15 mouse cellular contexts compared by ENCODE assay signal in the genomic region with DNA sequence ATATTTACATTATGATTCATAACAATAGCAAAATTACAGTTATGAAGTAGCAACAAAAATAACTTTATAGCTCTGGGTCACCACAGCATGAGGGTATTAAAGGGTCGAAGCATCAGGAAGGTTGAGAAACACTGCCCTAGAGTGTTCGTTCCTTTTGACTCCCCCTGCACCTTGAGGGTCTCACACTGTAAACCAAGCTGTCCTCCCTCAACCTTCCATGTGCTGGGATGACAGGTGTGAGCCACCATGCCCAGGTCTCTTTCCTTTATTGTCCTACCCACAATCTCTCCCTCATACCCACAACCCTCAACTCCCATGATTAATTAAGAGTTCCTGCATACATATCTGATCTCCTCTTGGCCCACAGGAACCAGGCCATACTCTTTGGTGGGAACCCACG. TPM values are rescaled to one million over a fixed set of nuclear protein-coding genes. Genes with fewer than 3 reads are reported as not detected.
DNase-seq lines count a peak whose midpoint lies in the region; ATAC-seq and TF ChIP-seq lines count a peak whose summit lies in the region.
"Had no signal": no experiment of that assay in that cellular context is flagged by ENCODE, and none has a peak within 500 bp of the region (broad histone marks: within the 10 kb centered on the region; RNA-seq: fewer than 3 reads in every experiment).

No protein-coding gene starts in this region.

- ATAC-seq in kidney, embryonic 14.5 days (ENCODE audit: low FRiP score, low TSS enrichment), result peak; percentile 40; the same call in 1 of the 2 replicates
- ATAC-seq in kidney, embryonic 15.5 days (replicated peaks; ENCODE audit: low FRiP score), result peak; percentile 50; the same call in 1 of the 2 replicates
- ATAC-seq in kidney, embryonic 16.5 days (ENCODE audit: low FRiP score, low TSS enrichment), result peak; percentile 42; the same call in 1 of the 2 replicates
- ATAC-seq: activated CD4-positive, CD25-positive, alpha-beta regulatory T cell, adult 4 months; CD4-positive, CD25-positive, alpha-beta regulatory T cell, adult 4 months; Patski had no signal

- H3K4me1 ChIP-seq in kidney, embryonic 14.5 days (ENCODE audit: control insufficient read depth, insufficient read depth, low read length), result no peaks in the 10 kb centered on the region
- peaks cover 15% of the 10 kb centered on the region for H3K4me1 ChIP-seq in kidney, embryonic 15.5 days
- peaks cover 3% of the 10 kb centered on the region; the same call in 1 of the 2 replicates for H3K4me1 ChIP-seq in kidney, embryonic 16.5 days (ENCODE audit: insufficient read depth, low read length)

- no peaks in the 10 kb centered on the region for H3K79me2 ChIP-seq in myocyte (ENCODE audit: control insufficient read depth, insufficient read depth)

- H3ac ChIP-seq in myocyte (ENCODE audit: control insufficient read depth, insufficient read length), result no peak overlapping the region

- H3K9ac ChIP-seq in kidney, embryonic 14.5 days (ENCODE audit: low read depth, low read length), result no peak overlapping the region
- no peak overlapping the region for H3K9ac ChIP-seq in kidney, embryonic 15.5 days
- no peak overlapping the region for H3K9ac ChIP-seq in kidney, embryonic 16.5 days (replicated peaks; ENCODE audit: low read length)

- no peaks in the 10 kb centered on the region for H3K36me3 ChIP-seq in kidney, embryonic 14.5 days (ENCODE audit: control insufficient read depth, insufficient read depth, low read length)
- H3K36me3 ChIP-seq in kidney, embryonic 15.5 days, result peaks cover 6% of the 10 kb centered on the region; the same call in 1 of the 2 replicates
- no peaks in the 10 kb centered on the region for H3K36me3 ChIP-seq in kidney, embryonic 16.5 days (ENCODE audit: insufficient read depth, low read length)
- peaks cover 41% of the 10 kb centered on the region for H3K36me3 ChIP-seq in myocyte (ENCODE audit: control insufficient read depth, insufficient read depth)
- H3K36me3 ChIP-seq: G1E had no signal

- DNase-seq in kidney, postnatal 36 days, result no peak
- DNase-seq in kidney, postnatal 25 days, result no peak
- no peak for DNase-seq in kidney, adult 9 months
- no peak for DNase-seq in frontal cortex, postnatal 10 days (ENCODE audit: low spot score in 2 of 2)
- DNase-seq: B cell, adult 2 months; cerebellum, adult 11 months; cerebellum, adult 11-12 months had no signal

- H3K27ac ChIP-seq in kidney, embryonic 14.5 days (ENCODE audit: low read depth, low read length), result no peak overlapping the region
- H3K27ac ChIP-seq in kidney, embryonic 15.5 days, result no peak overlapping the region
- H3K27ac ChIP-seq in kidney, embryonic 16.5 days (ENCODE audit: low read length), result no peak overlapping the region

- no peak overlapping the region for H3K4me3 ChIP-seq in kidney, embryonic 14.5 days (ENCODE audit: low read length)
- no peak overlapping the region for H3K4me3 ChIP-seq in kidney, embryonic 15.5 days (replicated peaks)
- H3K4me3 ChIP-seq in kidney, embryonic 16.5 days (ENCODE audit: low read length), result no peak overlapping the region
- no peak overlapping the region for H3K4me3 ChIP-seq in myocyte

- WGBS in kidney, embryonic 14.5 days, result 41% methylated on average over 3 of the region's 3 CpGs
- WGBS in kidney, embryonic 15.5 days, result 50% methylated on average over 3 of the region's 3 CpGs
- WGBS in kidney, embryonic 16.5 days, result 52% methylated on average over 3 of the region's 3 CpGs

- no peak overlapping the region for H3K4me2 ChIP-seq in kidney, embryonic 14.5 days (replicated peaks; ENCODE audit: low read depth, low read length)
- H3K4me2 ChIP-seq in kidney, embryonic 15.5 days, result no peak overlapping the region
- no peak overlapping the region for H3K4me2 ChIP-seq in kidney, embryonic 16.5 days (replicated peaks; ENCODE audit: low read depth, low read length)
- no peak overlapping the region for H3K4me2 ChIP-seq in myocyte (ENCODE audit: low read depth)

- TF ChIP-seq POLR2A in myocyte (IDR thresholded peaks at IDR 0.05; ENCODE audit: insufficient read length, low read depth), result no peak

- H3K27me3 ChIP-seq in kidney, embryonic 14.5 days (ENCODE audit: control insufficient read depth, insufficient read depth, low read length), result no peaks in the 10 kb centered on the region
- H3K27me3 ChIP-seq in kidney, embryonic 15.5 days, result peaks cover 4% of the 10 kb centered on the region; the same call in 1 of the 2 replicates
- no peaks in the 10 kb centered on the region for H3K27me3 ChIP-seq in kidney, embryonic 16.5 days (ENCODE audit: insufficient read depth, low read length)
- no peaks in the 10 kb centered on the region for H3K27me3 ChIP-seq in myocyte (ENCODE audit: control insufficient read depth, insufficient read depth, insufficient read length)
- H3K27me3 ChIP-seq: Patski had no signal

- H3K9me3 ChIP-seq in kidney, embryonic 14.5 days (ENCODE audit: control insufficient read depth, low read length), result no peaks in the 10 kb centered on the region
- H3K9me3 ChIP-seq in kidney, embryonic 15.5 days (replicated peaks), result no peaks in the 10 kb centered on the region
- no peaks in the 10 kb centered on the region for H3K9me3 ChIP-seq in kidney, embryonic 16.5 days (ENCODE audit: low read length)

TF ChIP-seq in myocyte, 11 proteins besides CTCF, POLR2A, EP300 and RAD21:
- TF ChIP-seq MYOG (IDR thresholded peaks at IDR 0.05; ENCODE audit: control insufficient read depth in 1 of 3, insufficient read depth in 1 of 3, insufficient read length in 2 of 3, low read depth in 2 of 3) (peak in 1 of 3 experiments; percentile 72), MYOD1 (IDR thresholded peaks at IDR 0.05; ENCODE audit: control insufficient read depth in 1 of 3, insufficient read length in 2 of 3, low read depth in 2 of 3) (peak in 2 of 3 experiments; percentile 51 to 77), POLR2AphosphoS2 (IDR thresholded peaks at IDR 0.05; ENCODE audit: insufficient read length, low read depth) (no peak), CEBPB (IDR thresholded peaks at IDR 0.05; ENCODE audit: insufficient read depth, poor library complexity, severe bottlenecking) (no peak), SRF (IDR thresholded peaks at IDR 0.05; ENCODE audit: control insufficient read depth, insufficient read length, low read depth) (no peak), TCF12 (IDR thresholded peaks at IDR 0.05; ENCODE audit: insufficient read depth, poor library complexity, severe bottlenecking) (peak; percentile 45), REST (IDR thresholded peaks at IDR 0.05; ENCODE audit: insufficient read depth, insufficient read length) (no peak), E2F4 (IDR thresholded peaks at IDR 0.05; ENCODE audit: insufficient read depth) (no peak), MAX (IDR thresholded peaks at IDR 0.05; ENCODE audit: low read depth) (no peak), TCF3 (IDR thresholded peaks at IDR 0.05; ENCODE audit: insufficient read length, low read depth) (no peak), USF1 (IDR thresholded peaks at IDR 0.05; ENCODE audit: low read depth) (no peak)

RNA-seq across cellular contexts. Expression of gene Dnaic2, which starts 15.8 kb away (rescaled TPM):
- 0.28 and 0.36 TPM in 2 replicates for polyA plus RNA-seq in kidney, embryonic 14.5 days (2014; fragmentation: Nextera tagmentation; extraction: Ambion mirVana)
- polyA plus RNA-seq in kidney, embryonic 15.5 days (2015; fragmentation: Nextera tagmentation; extraction: Ambion mirVana), result 0.41 and 0.56 TPM in 2 replicates
- polyA plus RNA-seq in kidney, embryonic 16.5 days (2015; fragmentation: Nextera tagmentation; extraction: Ambion mirVana), result 0.44 and 0.46 TPM in 2 replicates
- 1.00 TPM for polyA plus RNA-seq in myocyte (2012; fragmentation: generic; extraction: Trizol)
- polyA plus RNA-seq: activated CD4-positive, CD25-positive, alpha-beta regulatory T cell, adult 4 months; CD4-positive, CD25-positive, alpha-beta regulatory T cell, adult 4 months; G1E had no signal

RNA-seq across cellular contexts. Expression of gene Ttyh2, which starts 36.2 kb away (rescaled TPM):
- 9.1 and 10.4 TPM in 2 replicates for polyA plus RNA-seq in kidney, embryonic 14.5 days (2014; fragmentation: Nextera tagmentation; extraction: Ambion mirVana)
- 15.2 and 15.8 TPM in 2 replicates for polyA plus RNA-seq in kidney, embryonic 15.5 days (2015; fragmentation: Nextera tagmentation; extraction: Ambion mirVana)
- polyA plus RNA-seq in kidney, embryonic 16.5 days (2015; fragmentation: Nextera tagmentation; extraction: Ambion mirVana), result 20.4 and 21.5 TPM in 2 replicates
- polyA plus RNA-seq in myocyte (2012; fragmentation: generic; extraction: Trizol), result 40.6 TPM

RNA-seq across cellular contexts. Expression of gene Rpl38, which starts 43.1 kb away (rescaled TPM):
- 1,061 and 1,397 TPM in 2 replicates for polyA plus RNA-seq in kidney, embryonic 14.5 days (2014; fragmentation: Nextera tagmentation; extraction: Ambion mirVana)
- polyA plus RNA-seq in kidney, embryonic 15.5 days (2015; fragmentation: Nextera tagmentation; extraction: Ambion mirVana), result 1,080 and 1,196 TPM in 2 replicates
- 802 and 841 TPM in 2 replicates for polyA plus RNA-seq in kidney, embryonic 16.5 days (2015; fragmentation: Nextera tagmentation; extraction: Ambion mirVana)
- 3,783 TPM for polyA plus RNA-seq in myocyte (2012; fragmentation: generic; extraction: Trizol)

RNA-seq across cellular contexts. Expression of gene Kif19a, which starts 53.8 kb away (rescaled TPM):
- polyA plus RNA-seq in kidney, embryonic 14.5 days (2014; fragmentation: Nextera tagmentation; extraction: Ambion mirVana), result 0.14 and 0.21 TPM in 2 replicates
- 0.09 TPM in 2 replicates for polyA plus RNA-seq in kidney, embryonic 15.5 days (2015; fragmentation: Nextera tagmentation; extraction: Ambion mirVana)
- 0.22 and 0.46 TPM in 2 replicates for polyA plus RNA-seq in kidney, embryonic 16.5 days (2015; fragmentation: Nextera tagmentation; extraction: Ambion mirVana)
- 5.4 TPM for polyA plus RNA-seq in myocyte (2012; fragmentation: generic; extraction: Trizol)
- polyA plus RNA-seq: CD4-positive, CD25-positive, alpha-beta regulatory T cell, adult 4 months; G1E had no signal
